Mouse (Mus musculus) hindbrain, embryonic 14.5 days (tissue): Measurements from ENCODE around the gene Pja2. TPM values are rescaled to one million over a fixed set of nuclear protein-coding genes. Genes with fewer than 3 reads are reported as not detected.
"Not testable (repeated sequence)": the region's sequence is repeated elsewhere in the genome, so short reads cannot be mapped to it uniquely, and the experiment has no call there.

Experiments
- ATAC-seq: fragments of 200-750 bp; cut with Nextera tagmentation; 2 replicates; pipeline ENCODE4 v1.8.0; 2017; ENCODE audit warnings: moderate number of reproducible peaks, mild to moderate bottlenecking, moderate TSS enrichment, moderate library complexity; ENCODE audit not compliant: low FRiP score
- DNase-seq: peaks from one replicate; pipeline ENCODE4 v3.0.0-alpha.2; 2015; ENCODE audit warnings: low spot score
- H3K27ac ChIP-seq: fragments of 300-500 bp; sonication (generic); 2 replicates; pipeline ENCODE4 v1.5.1; 2014; ENCODE audit warnings: mild to moderate bottlenecking, moderate library complexity
- H3K27me3 ChIP-seq: fragments of 300-500 bp; sonication (generic); 2 replicates; pipeline ENCODE4 v1.6.1; 2014; ENCODE audit warnings: mild to moderate bottlenecking, low read length, mixed read lengths; ENCODE audit not compliant: control insufficient read depth, insufficient read depth
- H3K36me3 ChIP-seq: fragments of 300-500 bp; sonication (generic); replicated peaks from 2 replicates; pipeline ENCODE4 v1.6.1; 2014; ENCODE audit not compliant: control insufficient read depth, insufficient read depth
- H3K4me1 ChIP-seq: fragments of 300-500 bp; sonication (generic); replicated peaks from 2 replicates; pipeline ENCODE4 v1.6.1; 2014; ENCODE audit warnings: antibody characterized with exemption, low read length, mixed read lengths; ENCODE audit not compliant: control insufficient read depth, insufficient read depth
- H3K4me2 ChIP-seq: fragments of 300-500 bp; sonication (generic); replicated peaks from 2 replicates; pipeline ENCODE4 v1.6.1; 2014; ENCODE audit warnings: mild to moderate bottlenecking, moderate library complexity
- H3K4me3 ChIP-seq: fragments of 300-500 bp; sonication (generic); replicated peaks from 2 replicates; pipeline ENCODE4 v1.5.1; 2014; ENCODE audit warnings: mild to moderate bottlenecking, low read length
- H3K9ac ChIP-seq: fragments of 300-500 bp; sonication (generic); 2 replicates; pipeline ENCODE4 v1.6.1; 2014
- H3K9me3 ChIP-seq: fragments of 300-500 bp; sonication (generic); 2 replicates; pipeline ENCODE4 v1.6.1; 2016; ENCODE audit warnings: low read length; ENCODE audit not compliant: control insufficient read depth
- WGBS: fragments of 180-500 bp; shearing (Covaris S2); extraction: QIAGEN DNeasy Blood & Tissue Kit; methylation state at CpG from one replicate; pipeline ENCODE4 v1.1.7; 2014; 5-methylcytosine and 5-hydroxymethylcytosine counted together
- polyA plus RNA-seq: library from polyadenylated mRNA; unstranded; fragments of >200 nt; fragmentation: Nextera tagmentation; extraction: Ambion mirVana; gene quantifications from 2 replicates; pipeline ENCODE4 v1.2.1, GENCODE M21; 2014

The Pja2 gene
- polyA plus RNA-seq, 1 experiment from 2014 or later, result 219 TPM

- Histone ChIP-seq H3K4me2 (no peak overlapping the region), H3K9me3 (no peaks in the 10 kb centered on the region), H3K27me3 (no peaks in the 10 kb centered on the region), H3K36me3 (no peaks in the 10 kb centered on the region), H3K4me3 (no peak overlapping the region), H3K4me1 (no peaks in the 10 kb centered on the region), H3K27ac (no peak overlapping the region), H3K9ac (no peak overlapping the region)
- DNase-seq (no peak), ATAC-seq (no peak)
- 72% methylated on average over 5 of the region's 5 CpGs for WGBS
Measured at GRCm38 (mm10) chr17:64339752-64340151, 8.0 kb upstream of the Pja2 start.

- H3K36me3 ChIP-seq, result no peaks in the 10 kb centered on the region
- no peak for DNase-seq
- H3K9me3 ChIP-seq, result no peaks in the 10 kb centered on the region
- no peak for ATAC-seq
- H3K4me3 ChIP-seq, result no peak overlapping the region
- no peak overlapping the region for H3K27ac ChIP-seq
- H3K9ac ChIP-seq, result no peak overlapping the region
- no peaks in the 10 kb centered on the region for H3K4me1 ChIP-seq
- H3K4me2 ChIP-seq, result no peak overlapping the region
- no peaks in the 10 kb centered on the region for H3K27me3 ChIP-seq
- WGBS, result 86% methylated on average over 4 of the region's 4 CpGs
Measured at GRCm38 (mm10) chr17:64337220-64337619, 5.5 kb upstream of the Pja2 start.

GRCm38 (mm10) chr17:64333956-64334355 is 2.2 kb upstream of the Pja2 start:
- no peak for ATAC-seq
- no peak overlapping the region for H3K9ac ChIP-seq
- H3K9me3 ChIP-seq, result no peaks in the 10 kb centered on the region
- no peak overlapping the region for H3K4me3 ChIP-seq
- DNase-seq, result no peak
- no peak overlapping the region for H3K4me2 ChIP-seq
- peaks cover 14% of the 10 kb centered on the region for H3K4me1 ChIP-seq
- H3K27me3 ChIP-seq, result no peaks in the 10 kb centered on the region
- no peak overlapping the region for H3K27ac ChIP-seq
- no peaks in the 10 kb centered on the region for H3K36me3 ChIP-seq
- WGBS, result 93% methylated on average over 4 of the region's 4 CpGs

- peaks cover 14% of the 10 kb centered on the region for H3K4me1 ChIP-seq
- no peak for ATAC-seq
- DNase-seq, result peak; percentile 53
- 22% methylated on average over 5 of the region's 5 CpGs for WGBS
- H3K9me3 ChIP-seq, result no peaks in the 10 kb centered on the region
- H3K36me3 ChIP-seq, result peaks cover 6% of the 10 kb centered on the region; the same call in 1 of the 2 replicates
- H3K4me2 ChIP-seq, result peak overlapping the region; percentile 85
- peak overlapping the region; percentile 65 for H3K9ac ChIP-seq
- peak overlapping the region; percentile 90 for H3K27ac ChIP-seq
- peak overlapping the region; percentile 44 for H3K4me3 ChIP-seq
- no peaks in the 10 kb centered on the region for H3K27me3 ChIP-seq
Measured at GRCm38 (mm10) chr17:64332770-64333096, 1.0 kb upstream of the Pja2 start.

GRCm38 (mm10) chr17:64331291-64331897 is 322 bp downstream of the Pja2 start:
- WGBS, result under 1% methylated on average over 55 of the region's 62 CpGs
- Histone ChIP-seq H3K27ac (peak overlapping the region; percentile 99), H3K9me3 (no peaks in the 10 kb centered on the region), H3K4me2 (peak overlapping the region; percentile 54), H3K4me1 (peaks cover 17% of the 10 kb centered on the region), H3K36me3 (peaks cover 6% of the 10 kb centered on the region; the same call in 1 of the 2 replicates), H3K27me3 (no peaks in the 10 kb centered on the region), H3K9ac (peak overlapping the region; percentile 99), H3K4me3 (peak overlapping the region; percentile 99)
- DNase-seq (no peak), ATAC-seq (no peak; the same call in 1 of the 2 replicates)

- Histone ChIP-seq H3K4me2 (peak overlapping the region; percentile 54), H3K9me3 (no peaks in the 10 kb centered on the region), H3K4me1 (peaks cover 17% of the 10 kb centered on the region), H3K4me3 (peak overlapping the region; percentile 99), H3K27ac (peak overlapping the region; percentile 99), H3K36me3 (peaks cover 6% of the 10 kb centered on the region; the same call in 1 of the 2 replicates), H3K27me3 (no peaks in the 10 kb centered on the region), H3K9ac (peak overlapping the region; percentile 99)
- 24% methylated on average over 8 of the region's 8 CpGs for WGBS
- no peak for DNase-seq
- no peak for ATAC-seq
Measured at GRCm38 (mm10) chr17:64330885-64331284, 831 bp downstream of the Pja2 start.

GRCm38 (mm10) chr17:64324556-64324955 is 7.2 kb downstream of the Pja2 start:
- H3K36me3 ChIP-seq, result peaks cover 9% of the 10 kb centered on the region; the same call in 1 of the 2 replicates
- no peaks in the 10 kb centered on the region for H3K9me3 ChIP-seq
- H3K4me3 ChIP-seq, result no peak overlapping the region
- peaks cover 7% of the 10 kb centered on the region; the same call in 1 of the 2 replicates for H3K4me1 ChIP-seq
- no peak overlapping the region for H3K9ac ChIP-seq
- 80% methylated on average over 2 of the region's 2 CpGs for WGBS
- DNase-seq, result no peak
- H3K27me3 ChIP-seq, result no peaks in the 10 kb centered on the region
- no peak overlapping the region for H3K4me2 ChIP-seq
- no peak overlapping the region for H3K27ac ChIP-seq
- no peak for ATAC-seq

GRCm38 (mm10) chr17:64315428-64315827 is 16.3 kb downstream of the Pja2 start:
- Histone ChIP-seq H3K36me3 (peaks cover 13% of the 10 kb centered on the region), H3K9me3 (no peaks in the 10 kb centered on the region), H3K27me3 (no peaks in the 10 kb centered on the region), H3K4me2 (no peak overlapping the region), H3K9ac (no peak overlapping the region), H3K4me1 (no peaks in the 10 kb centered on the region), H3K4me3 (no peak overlapping the region), H3K27ac (no peak overlapping the region)
- ATAC-seq (no peak), DNase-seq (no peak)

DNA sequence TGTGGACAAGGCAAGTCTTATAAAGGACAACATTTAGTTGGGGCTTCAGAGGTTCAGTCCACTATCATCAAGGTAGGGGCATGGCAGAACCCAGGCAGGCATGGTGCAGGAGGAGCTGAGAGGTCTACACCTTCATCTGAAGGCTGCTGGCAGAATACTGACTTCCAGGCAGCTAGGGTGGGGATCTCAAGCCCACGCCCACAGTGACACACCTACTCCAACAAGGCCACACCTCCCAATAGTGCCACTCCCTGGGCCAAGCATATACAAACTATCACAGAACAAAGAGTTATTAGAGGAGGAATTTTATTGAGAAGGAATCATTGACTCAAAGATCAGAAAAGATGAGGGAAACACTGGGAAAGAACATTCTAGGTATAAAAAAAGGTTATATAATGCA is 17.2 kb downstream of the Pja2 start:
- WGBS, result 100% methylated on average over 1 of the region's 1 CpGs
- H3K27ac ChIP-seq, result not testable (repeated sequence)

GRCm38 (mm10) chr17:64297628-64298027 is 34.1 kb downstream of the Pja2 start:
- H3K4me3 ChIP-seq, result no peak overlapping the region
- H3K27ac ChIP-seq, result no peak overlapping the region
- H3K4me2 ChIP-seq, result no peak overlapping the region
- ATAC-seq (no peak), DNase-seq (no peak)
- WGBS, result 91% methylated on average over 5 of the region's 5 CpGs
- H3K27me3 ChIP-seq, result no peaks in the 10 kb centered on the region
- H3K9ac ChIP-seq, result no peak overlapping the region
- H3K9me3 ChIP-seq, result no peaks in the 10 kb centered on the region
- no peaks in the 10 kb centered on the region for H3K4me1 ChIP-seq
- H3K36me3 ChIP-seq, result peaks cover 23% of the 10 kb centered on the region

More for the DNA sequence above, 17.2 kb downstream of the Pja2 start:
- not testable (repeated sequence) for ATAC-seq, DNase-seq, H3K9me3 ChIP-seq, H3K4me2 ChIP-seq, H3K4me1 ChIP-seq, H3K9ac ChIP-seq, H3K4me3 ChIP-seq, H3K27me3 ChIP-seq
- peaks cover 15% of the 10 kb centered on the region for H3K36me3 ChIP-seq
